Mouse (Mus musculus): ENCODE results near the gene Srsf3. TPM values are rescaled to one million over a fixed set of nuclear protein-coding genes. Genes with fewer than 3 reads are reported as not detected.
A peak's percentile ranks its signal among the peaks of the same experiment; 100 is the strongest.
"Not testable (repeated sequence)": the region's sequence is repeated elsewhere in the genome, so short reads cannot be mapped to it uniquely, and the experiment has no call there.

Gene Srsf3
- polyA plus RNA-seq, 1 experiment from 2014 or later: 518 TPM

DNA sequence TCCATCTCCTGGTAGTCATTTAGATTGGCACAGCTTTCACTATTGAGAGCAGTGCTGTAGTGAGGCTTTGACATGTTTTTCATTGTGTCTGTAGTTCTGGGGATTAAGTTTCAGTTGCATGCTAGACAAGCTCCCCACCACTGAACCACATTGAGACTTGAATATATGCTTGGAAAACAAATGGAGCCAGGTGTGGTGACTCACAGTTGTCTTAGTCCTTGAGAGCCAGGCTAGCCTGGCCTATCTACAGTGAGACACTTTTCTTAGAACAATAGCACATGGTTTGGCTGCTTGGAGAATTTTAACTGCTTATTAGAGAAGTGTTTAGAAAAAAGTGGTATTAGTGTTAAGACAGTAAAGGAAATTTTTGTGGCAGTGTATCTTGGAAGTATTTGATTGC, 1.8 kb downstream of the Srsf3 start:
- H3K36me3 ChIP-seq: peaks cover 27% of the 10 kb centered on the region

DNA sequence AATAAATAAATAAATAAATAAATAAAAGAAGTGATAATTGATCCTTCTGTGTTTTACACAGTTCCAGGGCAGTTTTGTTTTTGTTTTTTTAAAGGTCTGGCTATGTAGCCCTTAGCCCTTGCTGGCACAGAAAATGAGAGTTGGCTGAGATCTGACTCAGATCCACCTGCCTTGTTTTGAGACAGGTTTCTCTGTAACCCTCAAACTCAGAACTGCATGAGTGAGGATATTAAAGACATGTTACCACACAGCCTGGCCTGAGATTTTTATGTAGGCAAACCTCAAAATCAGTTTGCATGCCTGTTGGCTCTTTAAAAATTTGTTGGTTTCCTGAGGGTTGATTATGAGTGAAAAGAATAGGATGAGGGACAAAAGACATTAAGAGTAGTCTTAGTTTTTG, 3.1 kb downstream of the Srsf3 start:
- no peak for ATAC-seq (ENCODE audit: insufficient read depth, low FRiP score, low read depth)
- peaks cover 33% of the 10 kb centered on the region for H3K36me3 ChIP-seq
- peaks cover 12% of the 10 kb centered on the region for H3K4me1 ChIP-seq
- H3K4me3 ChIP-seq (replicated peaks): peak overlapping the region; percentile 58
- H3K9ac ChIP-seq: no peak overlapping the region
- H3K27me3 ChIP-seq (replicated peaks): no peaks in the 10 kb centered on the region
- H3K9me3 ChIP-seq: no peaks in the 10 kb centered on the region
- peak overlapping the region; percentile 57 for H3K4me2 ChIP-seq
- no peak overlapping the region for H3K27ac ChIP-seq

More for the DNA sequence above, 1.8 kb downstream of the Srsf3 start:
- Histone ChIP-seq H3K27me3 (replicated peaks) (no peaks in the 10 kb centered on the region), H3K9me3 (no peaks in the 10 kb centered on the region), H3K4me1 (peaks cover 12% of the 10 kb centered on the region), H3K9ac (peak overlapping the region; percentile 82; the same call in 1 of the 2 replicates), H3K4me2 (peak overlapping the region; percentile 57), H3K27ac (peak overlapping the region; percentile 97; the same call in 1 of the 2 replicates), H3K4me3 (replicated peaks) (peak overlapping the region; percentile 58)
- no peak for ATAC-seq (ENCODE audit: insufficient read depth, low FRiP score, low read depth)

DNA sequence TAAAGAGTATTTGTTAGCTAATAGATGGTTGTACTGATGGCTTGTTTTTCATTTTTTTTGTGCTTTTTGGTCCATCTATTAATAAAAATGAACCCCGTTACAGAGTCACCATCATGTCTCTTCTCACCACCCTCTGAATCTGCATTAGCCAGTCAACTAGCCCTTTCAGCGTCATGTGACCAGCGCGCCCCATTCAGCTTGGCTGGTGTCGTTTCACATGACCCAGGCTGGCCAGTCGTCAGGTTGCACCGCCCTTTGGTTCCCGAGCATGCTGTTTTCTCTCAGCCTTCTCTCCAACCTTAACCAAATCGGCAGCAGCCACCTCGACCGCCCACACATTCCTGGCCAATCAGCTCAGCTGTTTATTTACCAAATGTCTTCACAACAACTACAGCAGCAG, 6.9 kb downstream of the Srsf3 start:
- H3K4me2 ChIP-seq: no peak overlapping the region
- H3K4me1 ChIP-seq: peaks cover 12% of the 10 kb centered on the region
- H3K4me3 ChIP-seq (replicated peaks): no peak overlapping the region
- H3K36me3 ChIP-seq: peaks cover 45% of the 10 kb centered on the region
- H3K9me3 ChIP-seq: no peaks in the 10 kb centered on the region
- H3K27ac ChIP-seq: no peak overlapping the region
- H3K9ac ChIP-seq: no peak overlapping the region
- 62% methylated on average over 11 of the region's 11 CpGs for WGBS
- no peaks in the 10 kb centered on the region for H3K27me3 ChIP-seq (replicated peaks)
- no peak for ATAC-seq (ENCODE audit: insufficient read depth, low FRiP score, low read depth)

DNA sequence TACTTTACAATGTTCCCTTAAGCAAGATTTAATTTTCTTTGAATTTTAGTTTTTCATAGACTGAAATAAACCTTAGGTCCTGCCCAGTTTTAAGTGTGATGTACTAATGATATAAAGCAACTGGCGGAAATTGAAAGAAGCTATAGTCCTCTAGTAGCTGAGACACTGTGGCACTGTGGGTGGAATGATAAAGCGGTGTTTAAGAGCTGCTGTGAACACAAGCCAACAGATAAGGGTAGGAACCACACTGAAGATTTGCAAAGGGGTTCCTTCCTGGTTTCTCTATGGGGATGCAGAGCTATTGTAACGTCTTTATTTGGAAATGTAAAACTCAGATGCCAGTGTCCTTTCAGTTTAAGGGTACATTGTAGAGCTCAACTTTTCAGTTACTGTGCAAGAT, 9.2 kb downstream of the Srsf3 start:
- peaks cover 52% of the 10 kb centered on the region for H3K36me3 ChIP-seq

DNA sequence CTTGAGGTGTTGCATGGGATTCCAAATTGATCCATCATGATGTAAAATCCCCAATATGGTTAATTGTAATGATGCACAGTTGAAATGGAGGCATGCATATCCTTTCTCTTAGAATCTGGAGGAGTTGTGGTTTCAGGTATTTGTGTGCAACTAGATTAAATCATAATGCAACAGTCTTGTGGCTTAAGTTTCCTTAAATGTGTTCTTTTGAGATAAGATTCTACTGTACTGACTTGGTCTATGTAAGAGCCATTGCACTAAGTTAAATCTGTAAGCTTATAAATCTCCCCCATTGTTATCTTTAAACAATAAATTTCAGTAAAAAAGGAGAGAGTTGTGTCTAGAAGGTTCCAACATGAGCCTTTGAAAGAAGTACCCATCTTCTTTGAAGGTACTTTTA, 10.1 kb downstream of the Srsf3 start:
- Histone ChIP-seq H3K27ac (no peak overlapping the region), H3K4me2 (no peak overlapping the region), H3K4me1 (no peaks in the 10 kb centered on the region; the same call in 1 of the 2 replicates), H3K27me3 (replicated peaks) (no peaks in the 10 kb centered on the region), H3K9me3 (no peaks in the 10 kb centered on the region), H3K9ac (no peak overlapping the region), H3K36me3 (peaks cover 48% of the 10 kb centered on the region), H3K4me3 (replicated peaks) (no peak overlapping the region)
- ATAC-seq (ENCODE audit: insufficient read depth, low FRiP score, low read depth): no peak

More for the DNA sequence above, 9.2 kb downstream of the Srsf3 start:
- not testable (repeated sequence) for H3K4me2 ChIP-seq; ATAC-seq (ENCODE audit: insufficient read depth, low FRiP score, low read depth); H3K27me3 ChIP-seq (replicated peaks); H3K9ac ChIP-seq; H3K4me3 ChIP-seq (replicated peaks); H3K27ac ChIP-seq; H3K9me3 ChIP-seq; H3K4me1 ChIP-seq
- 74% methylated on average over 3 of the region's 3 CpGs for WGBS

DNA sequence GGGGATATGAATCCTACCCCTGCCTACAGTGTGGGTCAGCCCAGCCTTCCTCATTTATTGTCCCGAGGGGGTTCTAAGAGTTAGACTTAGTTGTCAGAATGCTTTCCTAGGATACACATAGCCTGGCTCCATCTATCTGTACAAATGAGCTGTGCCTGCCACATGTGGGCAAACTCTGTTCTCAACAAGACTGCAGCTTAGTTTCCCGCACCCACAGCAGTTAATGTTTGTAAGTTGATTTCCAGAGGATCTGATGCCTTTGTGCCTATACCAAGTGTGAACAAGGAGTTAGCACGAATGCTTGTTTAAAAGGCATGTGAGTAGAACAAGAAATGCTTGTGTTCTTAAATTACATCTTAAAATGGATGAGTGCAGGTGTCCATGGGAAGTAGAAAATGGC, 11.2 kb downstream of the Srsf3 start:
- Histone ChIP-seq H3K4me1 (no peaks in the 10 kb centered on the region; the same call in 1 of the 2 replicates), H3K27ac (no peak overlapping the region), H3K4me2 (no peak overlapping the region), H3K4me3 (replicated peaks) (no peak overlapping the region), H3K27me3 (replicated peaks) (no peaks in the 10 kb centered on the region), H3K9me3 (no peaks in the 10 kb centered on the region), H3K36me3 (peaks cover 42% of the 10 kb centered on the region), H3K9ac (no peak overlapping the region)
- ATAC-seq (ENCODE audit: insufficient read depth, low FRiP score, low read depth): no peak
- WGBS: 90% methylated on average over 3 of the region's 3 CpGs

DNA sequence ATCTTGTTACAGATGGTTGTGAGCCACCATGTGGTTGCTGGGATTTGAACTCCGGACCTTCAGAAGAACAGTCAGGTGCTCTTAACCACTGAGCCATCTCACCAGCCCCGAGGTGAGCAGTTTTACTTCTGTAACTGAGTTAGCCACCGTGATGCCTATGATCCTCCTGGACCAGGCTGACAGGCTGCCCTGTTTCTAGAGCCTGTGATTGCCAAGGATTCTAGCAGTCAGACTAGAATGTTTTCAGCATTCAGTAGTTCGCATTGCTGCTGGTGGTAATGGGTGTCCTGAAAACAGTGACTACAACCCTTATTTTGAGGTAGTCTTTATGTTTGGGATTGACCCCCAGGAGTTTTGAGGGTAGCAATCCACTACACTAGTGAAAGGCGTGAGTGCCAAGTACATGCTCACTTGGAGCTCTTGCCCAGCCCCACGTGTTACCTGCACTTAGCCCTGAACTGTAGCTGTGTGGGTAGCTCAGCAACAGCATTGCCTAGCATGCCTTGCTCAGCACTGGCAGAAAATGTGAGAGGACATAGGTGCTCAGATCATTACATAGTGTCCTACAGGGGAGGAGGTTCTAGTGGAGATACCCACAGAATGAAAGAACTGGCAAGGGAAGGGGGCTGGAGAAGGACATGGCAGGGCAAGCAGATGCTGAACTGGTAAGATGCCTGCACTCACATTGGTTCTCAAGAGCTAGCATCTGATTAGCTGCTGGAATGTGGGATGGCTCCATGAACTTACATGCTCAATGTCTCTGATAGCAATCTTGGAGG, 11.9 kb downstream of the Srsf3 start:
- peaks cover 2% of the 10 kb centered on the region; the same call in 1 of the 2 replicates for H3K4me1 ChIP-seq
- H3K4me3 ChIP-seq (replicated peaks): no peak overlapping the region
- ATAC-seq (ENCODE audit: insufficient read depth, low FRiP score, low read depth): no peak
- no peak overlapping the region for H3K4me2 ChIP-seq
- no peaks in the 10 kb centered on the region for H3K27me3 ChIP-seq (replicated peaks)
- H3K36me3 ChIP-seq: peaks cover 36% of the 10 kb centered on the region
- no peak overlapping the region for H3K9ac ChIP-seq
- no peaks in the 10 kb centered on the region for H3K9me3 ChIP-seq
- WGBS: 86% methylated on average over 6 of the region's 6 CpGs
- no peak overlapping the region for H3K27ac ChIP-seq

DNA sequence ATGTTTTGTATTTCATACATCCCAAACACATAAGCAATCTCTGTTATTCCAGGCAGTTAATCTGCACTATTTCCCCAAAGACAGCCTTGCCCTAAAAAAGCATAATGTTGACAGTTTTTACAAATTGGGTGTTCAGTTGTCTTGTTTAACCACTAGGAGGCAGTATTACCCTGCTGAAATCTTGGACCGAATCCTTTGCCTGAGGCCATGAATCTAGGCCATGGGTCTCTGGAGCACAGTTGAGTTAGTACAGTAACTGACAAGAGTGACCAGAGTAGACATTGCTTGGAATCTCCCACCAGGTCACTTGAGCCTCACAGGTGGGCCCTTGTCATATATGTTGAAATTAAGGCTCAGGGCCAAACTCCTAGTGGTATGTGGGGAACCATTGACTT, 12.5 kb downstream of the Srsf3 start:
- Histone ChIP-seq H3K27me3 (replicated peaks) (no peaks in the 10 kb centered on the region), H3K4me3 (replicated peaks) (no peak overlapping the region), H3K9me3 (no peaks in the 10 kb centered on the region), H3K27ac (peak overlapping the region; percentile 10; the same call in 1 of the 2 replicates), H3K4me1 (peaks cover 2% of the 10 kb centered on the region; the same call in 1 of the 2 replicates), H3K4me2 (no peak overlapping the region), H3K9ac (no peak overlapping the region), H3K36me3 (peaks cover 31% of the 10 kb centered on the region)
- no peak for ATAC-seq (ENCODE audit: insufficient read depth, low FRiP score, low read depth)
- 61% methylated on average over 1 of the region's 1 CpGs for WGBS

DNA sequence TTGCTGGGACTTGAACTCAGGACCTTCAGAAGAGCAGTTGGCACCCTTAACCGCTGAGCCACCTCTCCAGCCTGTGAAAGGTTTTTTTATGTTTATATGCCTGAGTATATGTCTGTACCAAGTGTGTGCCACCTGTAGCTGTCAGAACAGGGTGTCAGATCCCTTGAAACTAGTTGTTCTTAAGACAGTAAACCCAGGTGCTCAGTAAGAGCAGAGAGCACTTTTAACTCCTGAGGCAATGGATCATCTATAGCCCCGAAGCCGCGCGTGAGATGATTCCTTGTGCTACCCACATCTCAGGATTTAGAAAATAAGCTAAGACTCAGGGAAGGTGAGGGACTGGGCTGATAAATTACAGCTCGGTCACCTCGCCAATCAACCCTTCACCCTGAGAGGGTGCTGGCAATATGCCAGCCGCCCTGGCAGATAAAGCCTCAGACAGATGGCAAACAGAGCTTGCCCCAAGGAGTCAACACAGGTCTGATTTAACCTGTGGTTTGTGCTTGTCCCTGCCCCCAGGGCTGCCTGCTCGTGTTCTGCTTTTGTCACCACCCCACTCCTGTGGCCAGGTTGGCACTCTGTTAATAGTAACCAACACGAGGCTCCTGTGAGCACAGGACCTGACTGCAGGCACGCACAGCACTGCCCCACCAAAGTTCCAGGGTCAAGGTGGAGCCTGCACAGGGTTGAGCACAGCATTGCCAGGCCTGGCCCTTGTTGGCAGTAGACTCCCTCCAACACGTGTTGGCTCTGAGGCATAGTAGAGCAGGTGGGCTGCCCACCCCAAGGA, 13.5 kb downstream of the Srsf3 start:
- no peak overlapping the region for H3K9ac ChIP-seq
- no peak overlapping the region for H3K4me2 ChIP-seq
- 53% methylated on average over 12 of the region's 12 CpGs for WGBS
- H3K36me3 ChIP-seq: peaks cover 31% of the 10 kb centered on the region
- no peaks in the 10 kb centered on the region for H3K27me3 ChIP-seq (replicated peaks)
- no peak overlapping the region for H3K4me3 ChIP-seq (replicated peaks)
- peaks cover 9% of the 10 kb centered on the region for H3K4me1 ChIP-seq
- no peaks in the 10 kb centered on the region for H3K9me3 ChIP-seq
- ATAC-seq (ENCODE audit: insufficient read depth, low FRiP score, low read depth): peak; percentile 80
- peak overlapping the region; percentile 71 for H3K27ac ChIP-seq

DNA sequence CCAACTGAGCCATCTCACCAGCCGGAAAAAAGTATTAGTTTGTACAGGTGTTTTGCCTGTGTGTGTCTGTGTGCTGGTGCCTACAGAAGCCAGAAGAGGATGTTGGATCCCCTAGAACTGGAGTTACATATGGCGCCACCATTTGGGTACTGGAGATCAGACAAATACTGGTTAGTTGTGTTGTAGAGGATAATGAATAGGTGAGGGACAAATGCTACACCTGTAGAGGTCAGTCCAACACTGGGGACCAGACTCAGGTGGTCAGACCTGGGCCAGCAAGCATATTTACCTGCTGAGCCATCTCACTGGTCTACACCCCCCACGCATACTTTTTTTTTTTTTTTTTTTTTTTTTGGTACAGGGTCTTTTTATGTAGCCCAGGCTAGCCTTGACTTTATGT, 14.4 kb downstream of the Srsf3 start:
- H3K4me2 ChIP-seq: no peak overlapping the region
- H3K9ac ChIP-seq: no peak overlapping the region
- peaks cover 31% of the 10 kb centered on the region for H3K36me3 ChIP-seq
- no peaks in the 10 kb centered on the region for H3K9me3 ChIP-seq
- no peak overlapping the region for H3K27ac ChIP-seq
- H3K4me1 ChIP-seq: peaks cover 13% of the 10 kb centered on the region
- no peaks in the 10 kb centered on the region for H3K27me3 ChIP-seq (replicated peaks)
- no peak overlapping the region for H3K4me3 ChIP-seq (replicated peaks)
- 87% methylated on average over 3 of the region's 3 CpGs for WGBS
- no peak for ATAC-seq (ENCODE audit: insufficient read depth, low FRiP score, low read depth)

DNA sequence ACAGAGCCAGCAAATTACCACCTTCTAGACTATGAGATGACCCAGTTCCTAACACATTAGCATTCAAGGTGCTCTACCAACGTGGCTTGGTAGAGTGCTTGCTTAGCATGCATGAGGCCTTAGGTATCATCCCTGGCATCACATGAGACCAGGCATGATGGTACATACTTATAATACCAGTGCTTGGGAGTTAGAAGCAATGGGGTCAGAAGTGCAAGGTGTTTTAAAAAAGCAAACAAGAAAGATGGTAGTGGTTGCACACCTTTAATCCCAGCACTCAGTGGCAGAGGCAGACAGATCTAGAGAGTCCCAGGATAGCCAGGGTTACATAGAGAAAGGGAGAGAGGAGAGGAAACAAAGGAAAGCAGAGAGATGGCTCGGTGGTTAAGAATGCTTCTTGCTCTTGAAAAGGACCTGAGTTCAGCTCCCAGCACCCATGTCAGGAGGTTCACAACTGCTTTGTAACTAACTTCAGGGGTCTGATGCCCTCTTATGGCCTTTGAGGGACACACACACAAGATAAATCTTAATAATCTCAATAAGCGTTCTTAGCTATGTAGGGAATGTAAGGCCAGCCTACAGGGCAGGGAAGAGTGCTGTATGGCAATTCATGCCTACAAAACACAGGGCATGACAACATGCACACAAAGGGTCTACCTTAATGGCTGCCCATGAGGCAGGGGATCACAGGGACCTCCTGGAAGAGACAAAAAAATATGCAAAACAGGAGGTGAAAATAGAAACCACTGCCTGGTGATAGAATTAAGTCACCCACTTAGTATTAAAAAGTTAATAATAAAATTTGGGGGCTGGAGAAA, 15.5 kb downstream of the Srsf3 start:
- Histone ChIP-seq H3K9me3 (no peaks in the 10 kb centered on the region), H3K36me3 (peaks cover 30% of the 10 kb centered on the region), H3K4me2 (no peak overlapping the region), H3K27me3 (replicated peaks) (no peaks in the 10 kb centered on the region), H3K4me1 (peaks cover 13% of the 10 kb centered on the region), H3K27ac (no peak overlapping the region), H3K4me3 (replicated peaks) (no peak overlapping the region), H3K9ac (no peak overlapping the region)
- 62% methylated on average over 3 of the region's 3 CpGs for WGBS
- no peak for ATAC-seq (ENCODE audit: insufficient read depth, low FRiP score, low read depth)

All from stomach, embryonic 15.5 days (tissue).